Mouse (Mus musculus) forebrain, embryonic 13.5 days (tissue): ENCODE data around the gene Als2cl. TPM values are rescaled to one million over a fixed set of nuclear protein-coding genes. Genes with fewer than 3 reads are reported as not detected.

Source experiments
- ATAC-seq: fragments of 200-750 bp; cut with Nextera tagmentation; 2 replicates; pipeline ENCODE4 v1.8.0; 2017
- H3K27ac ChIP-seq: fragments of 300-500 bp; sonication (generic); 2 replicates; pipeline ENCODE4 v1.5.1; 2015; ENCODE audit warnings: inconsistent platforms, mild to moderate bottlenecking, moderate library complexity
- H3K27me3 ChIP-seq: fragments of 300-500 bp; sonication (generic); 2 replicates; pipeline ENCODE4 v1.6.1; 2015; ENCODE audit warnings: mild to moderate bottlenecking, inconsistent platforms
- H3K36me3 ChIP-seq: fragments of 300-500 bp; sonication (generic); 2 replicates; pipeline ENCODE4 v1.6.1; 2015; ENCODE audit warnings: mild to moderate bottlenecking, inconsistent platforms; ENCODE audit not compliant: poor library complexity, severe bottlenecking
- H3K4me1 ChIP-seq: fragments of 300-500 bp; sonication (generic); 2 replicates; pipeline ENCODE4 v1.6.1; 2015; ENCODE audit warnings: inconsistent platforms
- H3K4me2 ChIP-seq: fragments of 300-500 bp; sonication (generic); 2 replicates; pipeline ENCODE4 v1.6.1; 2015; ENCODE audit warnings: inconsistent platforms, mild to moderate bottlenecking, moderate library complexity
- H3K4me3 ChIP-seq: fragments of 300-500 bp; sonication (generic); 2 replicates; pipeline ENCODE4 v1.5.1; 2015; ENCODE audit warnings: mild to moderate bottlenecking, inconsistent platforms
- H3K9ac ChIP-seq: fragments of 300-500 bp; sonication (generic); 2 replicates; pipeline ENCODE4 v1.6.1; 2015; ENCODE audit warnings: mild to moderate bottlenecking, inconsistent platforms
- H3K9me3 ChIP-seq: fragments of 300-500 bp; sonication (generic); replicated peaks from 2 replicates; pipeline ENCODE4 v1.6.1; 2016; ENCODE audit warnings: inconsistent platforms
- WGBS: fragments of 180-500 bp; shearing (Covaris S2); methylation state at CpG from one replicate; pipeline ENCODE4 v1.1.7; 2015; 5-methylcytosine and 5-hydroxymethylcytosine counted together
- polyA plus RNA-seq: library from polyadenylated mRNA; unstranded; fragments of >200 nt; fragmentation: Nextera tagmentation; extraction: Ambion mirVana; gene quantifications from 2 replicates; pipeline ENCODE4 v1.2.1, GENCODE M21; 2015

Als2cl gene
- polyA plus RNA-seq, 1 experiment from 2014 or later, result 0.90 TPM

GRCm38 (mm10) chr9:110902271-110902670, 22.6 kb downstream of the Als2cl start:
- H3K36me3 ChIP-seq, result no peaks in the 10 kb centered on the region
- ATAC-seq, result no peak
- 84% methylated on average over 4 of the region's 4 CpGs for WGBS
- H3K9me3 ChIP-seq, result no peaks in the 10 kb centered on the region
- H3K27ac ChIP-seq, result no peak overlapping the region
- no peak overlapping the region for H3K9ac ChIP-seq
- no peak overlapping the region for H3K4me3 ChIP-seq
- H3K4me1 ChIP-seq, result no peaks in the 10 kb centered on the region
- no peak overlapping the region for H3K4me2 ChIP-seq
- H3K27me3 ChIP-seq, result no peaks in the 10 kb centered on the region; the same call in 1 of the 2 replicates

- no peak overlapping the region for H3K27ac ChIP-seq
- H3K4me2 ChIP-seq, result no peak overlapping the region
- no peak overlapping the region for H3K4me3 ChIP-seq
- no peaks in the 10 kb centered on the region for H3K4me1 ChIP-seq
- WGBS, result 94% methylated on average over 11 of the region's 11 CpGs
- H3K36me3 ChIP-seq, result no peaks in the 10 kb centered on the region
- no peaks in the 10 kb centered on the region for H3K9me3 ChIP-seq
- no peak overlapping the region for H3K9ac ChIP-seq
- no peaks in the 10 kb centered on the region; the same call in 1 of the 2 replicates for H3K27me3 ChIP-seq
- no peak for ATAC-seq
These were observed 27.6 kb downstream of the Als2cl start for GRCm38 (mm10) chr9:110907201-110907837.

- Histone ChIP-seq H3K4me3 (no peak overlapping the region), H3K9me3 (no peaks in the 10 kb centered on the region), H3K27ac (no peak overlapping the region), H3K4me1 (no peaks in the 10 kb centered on the region), H3K4me2 (no peak overlapping the region), H3K36me3 (no peaks in the 10 kb centered on the region), H3K27me3 (no peaks in the 10 kb centered on the region; the same call in 1 of the 2 replicates), H3K9ac (no peak overlapping the region)
- WGBS, result 82% methylated on average over 4 of the region's 4 CpGs
- no peak for ATAC-seq
These were observed 28.4 kb downstream of the Als2cl start for GRCm38 (mm10) chr9:110907838-110908630.

- no peak overlapping the region for H3K4me2 ChIP-seq
- no peak for ATAC-seq
- H3K9ac ChIP-seq, result no peak overlapping the region
- no peak overlapping the region for H3K4me3 ChIP-seq
- H3K27me3 ChIP-seq, result no peaks in the 10 kb centered on the region; the same call in 1 of the 2 replicates
- H3K4me1 ChIP-seq, result no peaks in the 10 kb centered on the region
- H3K36me3 ChIP-seq, result no peaks in the 10 kb centered on the region
- no peaks in the 10 kb centered on the region for H3K9me3 ChIP-seq
- no peak overlapping the region for H3K27ac ChIP-seq
- over 99% methylated on average over 3 of the region's 3 CpGs for WGBS
These were observed 29.0 kb downstream of the Als2cl start for GRCm38 (mm10) chr9:110908631-110909016.

- 79% methylated on average over 6 of the region's 6 CpGs for WGBS
- no peak for ATAC-seq
These were observed 29.8 kb downstream of the Als2cl start for GRCm38 (mm10) chr9:110909371-110909967.

GRCm38 (mm10) chr9:110914631-110915236, 35.1 kb downstream of the Als2cl start:
- Histone ChIP-seq H3K27ac (no peak overlapping the region), H3K4me1 (no peaks in the 10 kb centered on the region), H3K36me3 (no peaks in the 10 kb centered on the region), H3K27me3 (no peaks in the 10 kb centered on the region), H3K9ac (no peak overlapping the region), H3K4me2 (no peak overlapping the region), H3K9me3 (no peaks in the 10 kb centered on the region), H3K4me3 (no peak overlapping the region)
- 60% methylated on average over 21 of the region's 21 CpGs for WGBS
- no peak for ATAC-seq

More at GRCm38 (mm10) chr9:110909371-110909967, 29.8 kb downstream of the Als2cl start:
- Histone ChIP-seq H3K36me3 (no peaks in the 10 kb centered on the region), H3K4me1 (no peaks in the 10 kb centered on the region), H3K27ac (no peak overlapping the region), H3K4me3 (no peak overlapping the region), H3K9ac (no peak overlapping the region), H3K27me3 (no peaks in the 10 kb centered on the region; the same call in 1 of the 2 replicates), H3K9me3 (no peaks in the 10 kb centered on the region), H3K4me2 (no peak overlapping the region)

GRCm38 (mm10) chr9:110915466-110915865, 35.8 kb downstream of the Als2cl start:
- no peak overlapping the region for H3K4me3 ChIP-seq
- no peaks in the 10 kb centered on the region for H3K36me3 ChIP-seq
- H3K27me3 ChIP-seq, result no peaks in the 10 kb centered on the region
- H3K4me1 ChIP-seq, result no peaks in the 10 kb centered on the region
- no peak overlapping the region for H3K4me2 ChIP-seq
- no peak overlapping the region for H3K9ac ChIP-seq
- no peaks in the 10 kb centered on the region for H3K9me3 ChIP-seq
- WGBS, result 69% methylated on average over 8 of the region's 8 CpGs
- H3K27ac ChIP-seq, result no peak overlapping the region
- no peak for ATAC-seq

GRCm38 (mm10) chr9:110916786-110917185, 37.1 kb downstream of the Als2cl start, which contains the start of gene Fam240a:
Gene Fam240a, minus strand, starts transcription at chr9:110916861.
- 90% methylated on average over 7 of the region's 7 CpGs for WGBS
- no peak within 1 kb of the TSS for H3K4me3 ChIP-seq
- no peak within 1 kb of the TSS for H3K9ac ChIP-seq
- H3K27ac ChIP-seq, result no peak within 1 kb of the TSS
- H3K27me3 ChIP-seq, result no peaks in the 10 kb centered on the region
- no peaks in the 10 kb centered on the region for H3K4me1 ChIP-seq
- H3K4me2 ChIP-seq, result no peak within 1 kb of the TSS
- H3K9me3 ChIP-seq, result no peaks in the 10 kb centered on the region
- no peaks in the 10 kb centered on the region for H3K36me3 ChIP-seq
- ATAC-seq, result no peak

GRCm38 (mm10) chr9:110920665-110921419, 41.2 kb downstream of the Als2cl start:
- Histone ChIP-seq H3K9ac (no peak overlapping the region), H3K36me3 (no peaks in the 10 kb centered on the region), H3K27me3 (no peaks in the 10 kb centered on the region), H3K4me1 (no peaks in the 10 kb centered on the region), H3K27ac (no peak overlapping the region), H3K4me2 (no peak overlapping the region), H3K9me3 (no peaks in the 10 kb centered on the region), H3K4me3 (no peak overlapping the region)
- no peak for ATAC-seq
- WGBS, result 71% methylated on average over 15 of the region's 15 CpGs

- Histone ChIP-seq H3K4me2 (no peak overlapping the region), H3K4me1 (no peaks in the 10 kb centered on the region), H3K27me3 (no peaks in the 10 kb centered on the region), H3K9ac (no peak overlapping the region), H3K4me3 (no peak overlapping the region), H3K9me3 (no peaks in the 10 kb centered on the region), H3K36me3 (no peaks in the 10 kb centered on the region), H3K27ac (no peak overlapping the region)
- 21% methylated on average over 7 of the region's 7 CpGs for WGBS
- ATAC-seq, result no peak
These were observed 43.1 kb downstream of the Als2cl start for GRCm38 (mm10) chr9:110922759-110923158.

- no peak for ATAC-seq
These were observed 51.9 kb downstream of the Als2cl start for GRCm38 (mm10) chr9:110931573-110931972.

More at GRCm38 (mm10) chr9:110931573-110931972, 51.9 kb downstream of the Als2cl start:
- Histone ChIP-seq H3K9ac (no peak overlapping the region), H3K4me1 (no peaks in the 10 kb centered on the region), H3K4me3 (no peak overlapping the region), H3K9me3 (no peaks in the 10 kb centered on the region), H3K36me3 (no peaks in the 10 kb centered on the region), H3K4me2 (no peak overlapping the region), H3K27me3 (no peaks in the 10 kb centered on the region), H3K27ac (no peak overlapping the region)
- WGBS, result 75% methylated on average over 6 of the region's 6 CpGs
